Mouse (Mus musculus) layer of hippocampus, adult 9-11 months (tissue): Measurements from ENCODE around the gene Chpf2.

Experiments used
- DNase-seq: peaks from one replicate; pipeline ENCODE4 v3.0.0; 2022

Gene Chpf2

DNA sequence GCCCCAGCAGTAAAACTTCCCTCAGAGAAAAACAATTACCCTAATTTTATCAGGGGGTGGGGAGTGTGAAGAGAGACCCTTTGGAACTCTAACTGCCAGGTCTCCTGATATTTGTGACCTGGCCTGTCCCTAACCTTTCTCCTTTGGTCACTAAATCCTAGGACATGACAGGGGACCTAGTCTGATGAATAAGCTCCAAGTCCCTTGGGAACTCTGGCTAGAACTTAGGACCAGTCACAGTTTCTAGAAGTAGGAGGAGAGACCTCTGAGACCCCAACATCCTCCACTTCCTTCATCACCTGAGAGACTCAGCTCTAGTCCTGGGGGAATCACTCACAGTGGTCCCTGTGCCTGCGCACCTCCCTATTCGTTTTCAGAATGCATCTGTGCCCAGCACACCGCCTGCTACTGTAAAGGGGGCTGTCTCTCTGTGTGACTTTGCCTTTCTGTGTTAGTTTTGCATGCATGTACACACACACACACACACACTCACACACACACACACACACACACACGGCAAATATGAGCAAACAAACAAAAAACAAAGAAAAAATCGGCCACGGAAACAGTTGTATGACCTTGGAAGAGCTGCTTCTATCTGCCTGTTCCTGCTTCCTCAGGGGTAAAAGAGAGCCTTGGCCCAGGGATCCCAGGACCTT, 18.9 kb downstream of the Chpf2 start:
- DNase-seq, result no peak

DNA sequence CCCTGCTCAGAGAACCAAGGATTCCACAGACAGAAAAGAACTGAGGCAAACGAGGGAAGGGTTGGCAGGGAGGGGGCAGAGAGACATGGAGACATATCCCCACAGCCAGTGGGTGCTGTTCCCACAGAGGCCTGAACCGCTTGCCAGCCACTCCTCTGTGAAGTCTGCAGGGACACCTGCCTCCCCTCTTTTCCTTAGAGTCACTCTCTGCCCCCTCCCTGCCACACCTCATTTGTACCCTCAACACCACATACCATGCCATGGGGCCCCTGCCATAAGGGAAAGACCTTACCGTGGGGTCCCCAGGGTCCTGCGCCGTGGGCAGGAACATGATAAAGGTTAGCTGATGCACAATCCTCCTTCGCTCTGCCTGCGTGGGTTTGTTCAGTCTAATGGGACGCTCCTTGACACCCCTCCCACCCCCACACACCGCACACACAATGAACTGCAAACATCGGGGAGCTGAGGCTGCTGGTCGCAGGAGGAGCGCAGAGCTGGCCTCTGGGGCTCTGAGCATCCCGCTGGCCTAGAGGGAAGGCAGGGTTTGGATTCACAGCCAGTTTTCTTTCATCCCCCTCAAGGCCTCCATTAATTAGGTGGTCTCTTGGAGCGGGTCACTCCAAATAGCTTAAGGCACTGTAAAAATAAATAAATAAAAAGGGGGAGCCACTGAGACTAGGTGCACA, 19.6 kb downstream of the Chpf2 start:
- DNase-seq, result no peak

GRCm38 (mm10) chr5:24609388-24609787, 22.8 kb downstream of the Chpf2 start:
- DNase-seq, result no peak

GRCm38 (mm10) chr5:24611366-24612301, 25.1 kb downstream of the Chpf2 start:
- no peak for DNase-seq

DNA sequence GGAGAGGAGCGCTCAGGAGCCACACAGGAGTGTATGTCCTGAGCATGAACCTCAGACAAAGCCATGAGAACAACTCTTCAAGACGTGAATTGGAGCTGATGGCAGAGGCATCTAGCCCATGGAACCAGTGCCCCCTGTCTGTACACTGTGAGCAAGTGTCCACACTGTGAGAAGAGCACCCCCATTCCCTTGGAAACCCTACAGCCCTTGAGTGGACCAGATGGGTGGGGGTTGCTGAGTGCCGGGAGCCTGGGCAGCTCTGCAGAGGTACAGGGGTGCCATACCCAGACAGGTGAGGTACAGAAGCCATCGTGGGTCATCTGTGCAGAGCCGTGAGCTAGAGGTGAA, 25.7 kb downstream of the Chpf2 start:
- no peak for DNase-seq

DNA sequence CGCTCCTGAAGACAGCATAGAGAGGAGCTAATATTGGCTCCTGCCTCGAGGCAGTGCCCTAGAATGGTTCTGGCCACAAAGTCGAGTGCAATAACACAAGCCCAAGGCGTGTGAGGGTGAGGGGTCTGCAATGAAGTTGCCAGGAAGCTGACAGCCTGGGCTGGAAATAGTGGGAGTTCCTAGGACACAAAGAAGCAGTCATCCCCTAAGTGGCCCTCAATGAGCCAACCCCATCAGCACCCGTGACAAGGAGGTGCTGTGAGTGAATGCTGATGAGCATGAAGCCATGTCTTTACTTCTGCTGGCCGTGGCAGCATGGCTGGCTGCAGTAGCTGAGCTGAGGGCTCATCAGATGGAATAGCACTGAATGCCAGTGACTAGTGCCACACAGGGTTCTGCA, 28.6 kb downstream of the Chpf2 start:
- no peak for DNase-seq

GRCm38 (mm10) chr5:24618921-24619320, 32.4 kb downstream of the Chpf2 start:
- DNase-seq, result no peak

GRCm38 (mm10) chr5:24620116-24620515, 33.6 kb downstream of the Chpf2 start:
- no peak for DNase-seq

DNA sequence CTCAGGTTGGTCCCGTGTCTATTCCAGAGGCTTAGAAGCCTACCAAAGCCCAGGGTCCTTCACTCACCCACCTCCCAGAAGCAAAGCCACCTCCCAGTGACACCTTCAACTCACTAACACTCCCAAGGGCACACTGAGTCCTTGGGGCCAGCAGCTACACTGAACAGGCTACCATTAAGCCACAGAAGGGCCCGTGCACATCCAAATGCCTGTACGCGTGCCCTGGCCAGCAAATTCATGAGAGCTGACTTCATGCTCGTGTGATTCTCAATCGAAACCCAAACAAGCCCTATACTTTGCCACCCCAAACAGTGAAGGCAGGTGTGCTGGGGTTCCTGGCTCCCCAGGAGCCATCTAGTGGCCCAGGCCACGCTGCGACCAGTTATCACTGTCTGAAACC, 34.1 kb downstream of the Chpf2 start:
- no peak for DNase-seq

DNA sequence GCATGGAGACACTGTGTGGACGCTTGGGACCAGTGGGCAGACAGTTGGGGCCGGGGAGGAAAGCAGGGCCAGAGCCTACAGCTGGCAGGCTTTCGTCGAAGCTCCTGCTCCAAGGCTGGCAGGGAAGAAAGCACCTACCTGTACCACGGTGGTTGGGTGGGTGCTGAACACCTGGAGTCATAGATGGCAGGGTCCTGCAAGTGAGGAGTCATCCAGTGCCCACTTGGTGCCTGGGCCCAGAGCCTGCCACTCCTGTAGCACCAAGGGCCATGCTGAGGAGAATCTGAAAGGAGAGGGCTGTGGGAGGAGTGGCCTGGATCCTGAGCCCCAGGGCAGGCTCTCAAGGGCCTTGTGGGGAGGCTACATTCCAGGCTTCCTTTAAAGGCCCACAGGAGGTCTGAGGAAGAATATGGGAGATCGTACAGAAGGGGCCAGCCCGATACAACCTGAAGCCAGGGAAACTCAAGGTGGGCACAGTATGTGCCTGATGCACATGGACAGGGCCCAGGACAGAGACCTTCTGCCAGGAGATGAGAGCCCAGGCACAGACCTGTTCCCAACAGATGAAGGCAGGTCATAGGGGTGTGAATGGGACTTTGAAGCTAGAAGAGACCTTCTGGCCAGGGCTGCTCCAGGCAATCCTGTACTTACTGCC, 36.0 kb downstream of the Chpf2 start:
- DNase-seq, result no peak

DNA sequence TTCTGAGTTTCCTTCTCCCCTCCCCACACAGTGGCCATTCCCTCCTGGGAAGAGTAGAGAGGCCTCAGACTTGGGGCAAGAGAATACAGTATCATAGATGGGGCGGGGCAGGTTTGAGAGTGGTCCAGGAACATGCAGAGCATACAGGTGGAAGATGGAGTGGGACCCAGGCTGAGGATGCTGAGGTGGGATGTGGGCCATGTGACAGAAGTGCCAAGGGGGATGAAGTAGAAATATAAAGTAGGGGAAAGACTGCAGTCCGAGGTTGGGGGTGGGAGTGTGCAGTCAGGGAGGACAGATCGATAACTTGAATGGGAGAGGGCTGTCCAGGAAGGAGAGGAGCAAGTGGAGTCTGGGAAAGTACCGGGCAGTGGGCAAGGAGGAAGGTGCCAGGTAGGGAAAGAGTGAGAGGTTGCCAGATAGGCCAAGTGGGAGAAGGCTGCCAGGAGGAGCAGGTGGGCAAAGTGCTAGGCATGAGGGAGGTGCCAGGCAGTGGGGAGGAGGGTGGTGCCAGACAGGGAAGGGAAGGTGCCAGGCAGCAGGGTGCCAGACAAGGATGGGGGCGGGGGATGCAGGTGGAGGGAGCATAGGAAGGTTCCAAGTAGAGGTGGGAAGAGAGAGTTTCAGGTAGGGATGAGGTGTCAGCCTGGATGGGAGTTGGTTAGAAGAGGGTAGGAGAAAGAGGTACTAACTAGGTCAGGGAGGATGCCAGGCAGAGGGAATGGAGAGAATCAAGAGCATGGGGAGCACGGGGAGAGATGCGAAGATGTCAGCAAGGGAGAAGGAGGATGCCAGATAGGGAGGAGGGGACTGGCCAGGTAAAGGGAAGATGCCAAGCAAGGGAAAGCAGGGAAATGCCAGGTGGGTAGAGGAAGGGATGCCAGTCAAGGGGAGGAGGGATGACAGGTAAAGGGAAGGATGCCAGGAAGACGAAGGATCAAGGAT, 36.8 kb downstream of the Chpf2 start:
- DNase-seq, result no peak

GRCm38 (mm10) chr5:24623986-24624821, 37.7 kb downstream of the Chpf2 start, which contains the start of gene Smarcd3:
Gene Smarcd3, minus strand, starts transcription at chr5:24624411.
- DNase-seq, result peak; percentile 85

GRCm38 (mm10) chr5:24624822-24625120, 38.2 kb downstream of the Chpf2 start:
- DNase-seq, result no peak

DNA sequence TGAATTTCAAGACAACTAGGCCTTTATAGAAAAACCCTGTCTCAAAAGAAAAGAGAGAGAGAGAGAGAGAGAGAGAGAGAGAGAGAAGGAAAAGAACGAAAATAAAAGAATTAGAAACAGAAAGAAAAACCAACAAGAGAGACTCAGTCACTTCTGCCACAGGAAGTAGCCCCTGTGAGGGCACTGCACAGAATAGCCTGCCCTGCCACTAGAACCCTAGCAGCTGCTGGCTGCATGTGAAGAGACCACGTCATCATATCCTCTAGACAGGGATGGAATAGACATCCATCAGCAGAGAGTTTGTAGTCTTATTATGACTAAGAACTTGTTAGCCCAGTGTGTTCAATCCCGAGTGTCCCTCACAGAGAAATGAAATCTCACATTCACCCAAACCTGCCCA, 43.2 kb downstream of the Chpf2 start:
- no peak for DNase-seq

- no peak for DNase-seq
Measured at GRCm38 (mm10) chr5:24635093-24635492, 48.6 kb downstream of the Chpf2 start.

DNA sequence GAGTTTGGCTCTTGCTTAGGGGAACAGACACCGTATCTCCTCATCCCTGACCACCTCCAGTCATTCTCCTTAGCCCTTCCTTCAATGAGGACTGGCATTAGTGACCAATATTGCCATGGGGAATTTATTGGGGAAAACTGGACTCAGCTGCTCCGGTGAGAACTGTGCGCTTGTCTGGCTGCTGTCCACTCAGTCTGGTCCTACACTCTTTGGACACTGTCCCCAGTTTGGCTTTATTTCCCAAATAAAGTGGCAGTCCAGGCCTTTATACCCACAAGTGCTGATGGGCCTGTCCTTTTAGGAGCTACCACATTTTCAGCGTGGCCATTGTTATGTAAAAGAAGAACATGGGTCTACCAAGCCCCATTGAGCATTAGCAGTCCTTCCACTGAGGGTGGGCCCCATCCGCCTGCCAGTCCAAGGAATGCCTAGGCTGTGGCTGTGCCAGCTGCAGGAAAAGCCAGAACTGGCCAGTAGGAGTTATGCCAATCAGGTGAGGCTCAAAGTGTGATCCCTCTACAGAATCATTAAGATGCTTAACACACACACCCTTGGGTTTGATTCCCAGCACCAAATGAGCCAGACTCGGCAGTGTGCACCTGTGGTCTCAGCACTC, 49.1 kb downstream of the Chpf2 start:
- no peak for DNase-seq

- DNase-seq, result no peak
Measured at GRCm38 (mm10) chr5:24636987-24637386, 50.4 kb downstream of the Chpf2 start.

DNA sequence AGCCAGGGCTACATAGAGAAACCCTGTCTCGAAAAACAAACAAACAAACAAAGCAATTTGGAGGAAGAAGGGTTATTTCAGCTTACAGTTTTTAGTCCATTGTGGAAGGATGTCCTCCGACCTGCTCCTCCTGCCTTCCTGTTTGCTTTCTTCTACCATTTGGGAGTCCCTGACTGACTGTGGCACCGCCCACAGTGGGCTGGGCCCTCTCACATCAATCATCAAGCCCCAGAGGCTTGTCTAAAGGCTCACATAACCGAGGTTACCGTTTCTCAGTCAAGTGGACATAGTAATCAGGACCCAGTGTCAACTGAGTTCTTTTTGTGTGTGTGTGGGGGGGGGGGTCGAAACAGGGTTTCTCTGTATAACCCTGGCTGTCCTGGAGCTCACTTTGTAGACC, 51.6 kb downstream of the Chpf2 start:
- no peak for DNase-seq

- DNase-seq, result peak; percentile 28
Measured at GRCm38 (mm10) chr5:24639081-24639480, 52.5 kb downstream of the Chpf2 start.
